In genomic region chr11:81092161-81092560, GRCm38 (mm10) we compare ENCODE assay signal across 12 mouse cellular contexts.
"Had no signal": no experiment of that assay in that cellular context is flagged by ENCODE, and none has a peak within 500 bp of the region (broad histone marks: within the 10 kb centered on the region; RNA-seq: fewer than 3 reads in every experiment).

No protein-coding gene starts in this region.

- DNase-seq: lung, adult 18-20 months; lung, embryonic 14.5 days; lung, postnatal 10 days; lung, postnatal 4 days; midbrain, embryonic 14.5 days; retina, postnatal 1 day; right cerebral cortex, postnatal 25 days; right cerebral cortex, postnatal 4 days; spleen, adult 18-20 months; thymus, adult 18-20 months; thymus, postnatal 14 days; thymus, postnatal 36 days had no signal
